Mouse (Mus musculus) ZHBTc4 (cell line): ENCODE measurements around the gene Txnip.
A peak's percentile ranks its signal among the peaks of the same experiment; 100 is the strongest.

ENCODE experiments used
- DNase-seq: peaks from one replicate; pipeline ENCODE4 v3.0.0-alpha.2; 2011; ENCODE audit warnings: low read depth, low spot score

Txnip gene

DNA sequence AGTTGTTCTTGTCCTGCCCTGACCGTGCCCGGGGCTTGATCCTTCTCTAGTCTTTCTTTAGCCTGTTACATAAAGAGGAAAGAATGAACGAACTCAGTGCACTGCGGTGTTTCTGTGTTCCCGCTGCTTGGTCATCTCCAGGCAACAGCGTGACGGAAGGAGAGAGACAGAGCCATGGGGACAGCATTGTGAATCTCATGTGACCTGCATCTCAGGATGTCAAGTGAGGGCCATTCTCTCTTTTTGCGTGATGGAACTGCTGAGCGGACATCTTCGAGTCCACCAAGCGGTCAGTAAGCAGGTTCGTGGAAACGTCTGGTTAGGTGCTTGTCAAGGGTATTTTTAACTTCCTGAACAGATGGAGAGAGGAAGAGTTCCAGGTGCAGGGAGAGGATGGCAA is 11.7 kb downstream of the Txnip start:
- no peak for DNase-seq

- peak; percentile 59 for DNase-seq
Observed at GRCm38 (mm10) chr3:96569966-96570605, 12.3 kb downstream of the Txnip start.

DNA sequence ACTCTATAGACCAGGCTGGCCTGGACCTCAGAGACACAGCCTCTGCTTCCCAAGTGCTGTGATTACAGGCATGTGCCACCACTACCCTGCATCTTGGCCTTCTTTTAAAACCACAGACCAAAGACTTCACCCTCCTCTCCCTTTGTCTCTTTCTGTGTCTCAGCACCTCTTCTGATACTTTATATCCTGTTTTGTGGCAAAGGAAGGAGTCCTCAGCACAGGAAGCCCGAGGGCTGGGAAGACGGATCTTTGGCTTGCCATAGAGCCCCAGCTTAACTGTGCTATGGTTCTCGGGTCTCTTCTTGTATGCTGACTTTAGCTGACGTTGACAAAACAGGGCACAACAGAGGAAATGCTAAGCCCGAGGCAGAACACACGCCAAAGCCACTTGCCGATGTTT is 12.9 kb downstream of the Txnip start:
- no peak for DNase-seq

- peak; percentile 91 for DNase-seq
Observed at GRCm38 (mm10) chr3:96571336-96571735, 13.6 kb downstream of the Txnip start.

DNA sequence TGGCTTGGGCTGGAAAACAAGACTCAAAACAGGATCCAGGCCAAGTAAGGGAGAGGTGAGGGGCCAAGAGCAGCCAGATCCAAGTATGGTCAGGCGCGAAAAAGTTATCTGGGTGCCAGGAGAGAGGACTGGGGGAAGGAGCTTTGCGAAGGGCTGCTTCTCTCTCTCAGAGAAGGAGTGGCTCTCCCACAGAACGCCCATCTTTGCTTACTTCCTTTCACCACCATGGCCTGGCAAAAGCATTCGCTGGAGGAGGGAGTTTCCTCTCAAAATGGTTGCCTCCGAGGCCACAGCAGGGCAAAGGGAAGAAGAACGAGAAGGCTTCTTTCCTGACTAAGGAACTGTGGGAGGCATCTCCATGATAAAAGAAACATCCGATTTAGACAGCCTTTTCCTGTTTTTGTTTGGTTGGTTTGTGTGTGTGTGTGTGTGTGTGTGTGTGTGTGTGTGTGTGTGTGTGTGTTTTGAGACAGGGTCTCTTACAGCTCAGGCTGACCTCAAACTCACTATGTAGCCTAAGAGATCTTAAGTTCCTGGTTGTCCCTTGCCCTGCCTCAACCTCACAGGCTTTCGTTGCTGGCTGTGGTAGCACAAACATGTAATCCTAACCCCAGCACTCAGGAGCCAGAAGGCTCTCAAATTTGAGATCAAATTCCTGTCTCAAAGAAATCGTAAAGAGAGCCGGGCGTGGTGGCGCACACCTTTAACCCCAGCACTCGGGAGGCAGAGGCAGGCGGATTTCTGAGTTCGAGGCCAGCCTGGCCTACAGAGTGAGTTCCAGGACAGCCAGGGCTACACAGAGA is 14.3 kb downstream of the Txnip start:
- DNase-seq = peak; percentile 70

DNA sequence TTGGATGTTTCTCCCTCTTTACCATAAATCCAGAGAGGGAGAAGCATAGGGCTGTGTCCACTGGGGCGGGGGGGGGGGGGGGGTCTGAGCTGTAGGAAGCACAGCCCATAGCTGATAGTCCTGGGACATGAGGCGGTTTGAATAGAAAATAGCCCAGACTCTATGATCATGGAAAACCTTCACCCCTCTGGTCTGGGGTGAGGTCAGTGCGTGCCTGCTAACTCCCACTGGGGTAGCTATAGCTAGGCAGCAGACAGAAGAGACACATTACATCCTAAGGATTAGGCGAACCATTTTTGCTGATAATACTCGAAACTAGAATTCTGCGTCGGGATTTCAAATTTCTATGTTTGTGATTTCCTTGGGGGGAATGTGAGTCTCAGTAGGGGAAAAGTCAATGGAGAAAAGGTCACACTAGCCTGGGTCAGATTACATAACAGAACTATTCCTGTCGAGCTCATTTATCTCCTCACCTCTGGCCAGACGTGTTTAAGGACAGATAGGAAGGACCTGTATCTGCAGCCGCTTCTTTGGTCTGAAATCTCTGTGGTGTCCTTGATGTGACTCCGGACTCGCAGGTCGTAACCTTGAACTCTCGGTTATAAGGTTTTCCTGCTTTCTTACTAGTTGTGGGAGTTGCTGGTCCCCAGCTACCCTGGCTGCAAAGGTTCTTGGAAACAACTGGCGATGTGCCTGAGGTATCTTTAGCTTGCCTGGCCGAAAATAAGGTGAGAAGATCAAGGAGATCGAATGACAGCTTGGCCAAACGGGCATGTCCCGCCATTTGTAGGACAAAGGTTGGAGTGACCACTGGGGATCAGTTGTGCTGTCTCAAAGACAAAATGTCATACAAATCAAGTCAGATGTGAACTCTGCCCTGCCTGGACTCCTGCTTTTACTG is 16.1 kb downstream of the Txnip start:
- DNase-seq = no peak

DNA sequence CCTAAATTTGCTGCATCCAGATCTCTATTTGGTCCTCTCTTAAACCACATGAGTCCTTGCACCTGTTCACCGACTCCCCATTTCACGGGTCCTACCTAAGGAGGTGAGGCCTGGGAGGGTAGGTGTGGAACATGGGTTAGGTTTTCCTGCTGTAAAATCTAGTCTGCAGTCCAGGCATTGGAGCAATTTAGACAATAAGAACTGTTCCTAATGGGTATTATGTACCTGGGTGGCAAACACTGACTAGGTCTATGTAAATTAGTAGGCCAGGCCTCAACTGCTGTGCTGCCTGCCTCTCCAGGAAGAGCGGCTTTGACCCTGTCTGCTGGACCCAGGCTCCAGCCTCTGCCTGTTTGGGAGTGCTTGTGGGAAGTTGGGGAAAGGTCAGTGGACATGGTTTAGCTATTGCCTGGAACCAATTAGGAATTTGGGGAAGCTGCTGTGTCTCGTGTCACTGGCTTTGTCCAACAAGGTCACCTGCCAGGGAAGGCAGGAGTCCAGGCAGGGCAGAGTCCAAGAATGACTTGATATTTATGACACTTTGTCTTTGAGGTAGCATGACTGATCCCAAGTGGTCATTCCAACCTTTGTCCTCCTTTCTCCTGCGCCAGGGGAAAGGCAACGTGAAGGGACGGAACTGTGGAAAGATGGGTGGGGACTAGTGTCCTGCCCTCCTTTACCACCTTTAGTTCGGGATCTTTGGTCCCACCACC is 17.7 kb downstream of the Txnip start:
- no peak for DNase-seq

DNA sequence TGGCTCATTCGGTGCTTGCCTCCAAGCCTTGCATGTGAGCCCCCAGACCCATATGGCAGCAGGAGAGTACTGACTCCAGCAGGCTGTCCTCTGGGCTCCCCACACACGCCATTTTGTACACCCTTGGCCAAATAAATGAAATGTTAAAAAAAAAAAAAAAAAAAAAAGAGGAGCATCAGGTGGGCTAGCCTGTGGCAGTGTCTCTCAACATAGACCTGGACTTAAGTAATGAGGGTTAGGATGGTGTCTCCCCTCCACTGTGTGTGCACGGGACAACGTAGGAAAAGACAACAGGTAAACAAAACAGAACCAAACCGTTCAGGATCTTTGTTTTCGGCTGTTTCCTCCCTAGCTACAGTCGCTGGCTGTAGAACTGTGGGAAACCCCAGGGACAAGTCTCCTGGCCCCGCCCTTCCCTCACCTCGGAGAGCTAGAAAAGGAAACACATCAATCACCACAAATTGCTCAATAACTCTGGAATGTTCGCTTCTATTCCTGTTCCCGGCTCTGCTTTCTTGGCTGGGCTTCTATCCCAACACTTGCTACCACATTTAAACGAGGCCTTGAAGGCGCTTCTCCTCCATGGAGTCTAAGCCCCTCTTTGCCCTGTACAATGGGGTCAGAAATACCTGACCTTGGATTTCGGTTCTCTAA is 18.4 kb downstream of the Txnip start:
- DNase-seq = peak; percentile 83

GRCm38 (mm10) chr3:96576690-96577541 is 19.2 kb downstream of the Txnip start, which contains the start of gene Gm16253:
Gene Gm16253, plus strand, starts transcription at chr3:96576984.
- peak; percentile 99 for DNase-seq

GRCm38 (mm10) chr3:96577566-96577965 is 19.8 kb downstream of the Txnip start:
- peak; percentile 80 for DNase-seq

GRCm38 (mm10) chr3:96578561-96579238 is 20.9 kb downstream of the Txnip start:
- DNase-seq = no peak

GRCm38 (mm10) chr3:96579239-96579750 is 21.5 kb downstream of the Txnip start:
- no peak for DNase-seq

DNA sequence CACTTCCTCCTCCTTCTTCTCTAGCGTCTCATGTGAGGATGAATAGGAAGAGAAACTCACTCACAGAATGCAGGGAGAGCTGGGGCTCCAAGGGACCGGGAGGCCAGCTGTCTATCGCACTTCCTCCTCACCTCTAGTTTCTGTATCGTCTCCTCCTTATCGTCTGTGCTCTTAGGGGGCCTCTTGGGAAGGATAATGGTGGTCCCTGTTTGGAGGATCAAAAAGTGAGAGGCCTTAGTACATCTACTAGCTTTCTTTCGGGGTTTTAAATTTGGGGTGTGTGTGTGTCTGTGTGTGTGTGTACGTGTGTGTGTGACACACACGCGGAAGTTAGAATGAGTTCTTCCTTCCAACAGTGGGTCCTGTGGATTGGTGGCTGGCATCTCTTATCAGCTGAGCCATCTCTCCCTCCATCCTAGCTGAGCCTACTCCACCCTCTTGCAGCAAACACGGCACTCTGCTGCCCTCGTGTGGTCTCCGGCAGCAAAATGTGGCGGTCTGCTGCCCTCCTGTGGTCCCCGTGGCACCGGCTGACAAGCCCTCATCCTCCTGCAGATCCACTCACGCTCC is 22.2 kb downstream of the Txnip start:
- DNase-seq = peak; percentile 95

DNA sequence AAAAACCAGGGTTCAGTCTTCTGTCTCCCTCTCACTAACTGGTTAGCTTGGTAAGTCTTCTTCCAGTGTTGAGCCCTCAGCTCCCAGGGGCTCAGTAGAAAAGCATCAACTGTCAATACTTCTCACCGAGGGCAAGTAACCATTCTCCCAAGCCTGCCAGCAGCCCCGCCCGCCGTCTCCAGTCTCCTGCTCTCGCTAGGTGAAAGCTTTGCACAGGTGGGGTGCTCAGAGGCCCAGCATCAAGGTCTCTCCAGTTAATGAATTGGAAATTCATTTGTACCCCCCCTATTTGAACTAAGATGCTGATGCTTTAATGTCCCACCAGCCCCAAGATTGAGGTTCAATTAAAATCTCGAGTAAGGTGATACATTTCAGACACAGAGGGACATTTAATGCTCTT is 23.4 kb downstream of the Txnip start:
- no peak for DNase-seq

DNA sequence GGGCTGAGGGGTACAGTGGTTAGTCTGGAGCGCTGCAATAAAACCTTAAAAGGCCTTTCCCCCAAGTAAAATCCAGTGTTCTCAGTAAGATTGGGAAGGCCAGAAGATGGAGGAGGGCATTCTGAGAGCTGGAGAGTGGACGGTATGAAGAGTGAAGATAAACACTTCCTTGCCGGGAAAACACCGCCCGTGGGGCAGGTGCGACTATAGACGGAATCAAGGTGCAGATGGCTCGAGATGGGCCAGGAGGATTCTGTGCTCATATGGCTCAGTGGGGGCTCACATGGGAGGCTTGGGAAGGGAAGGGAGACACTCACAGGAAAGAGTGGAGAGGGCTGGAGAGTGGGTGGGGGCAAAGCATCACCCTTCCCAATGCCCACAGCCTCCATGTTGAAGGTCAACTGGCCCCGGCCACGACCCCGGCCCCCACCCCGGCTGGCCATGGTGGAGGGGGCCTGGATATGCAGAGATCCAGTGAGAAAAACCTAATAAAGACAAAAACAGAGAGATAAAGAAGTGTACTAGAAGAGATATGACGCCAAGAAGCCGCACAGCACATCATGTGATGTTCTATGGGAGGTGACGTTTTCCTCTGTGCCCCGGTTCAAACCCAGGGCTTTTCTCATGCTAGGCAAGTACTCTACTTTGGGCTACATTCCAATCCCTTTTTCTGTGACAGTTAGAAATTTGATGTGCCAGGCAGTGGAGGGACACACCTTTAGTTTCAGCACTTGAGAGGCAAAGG is 24.2 kb downstream of the Txnip start:
- no peak for DNase-seq

DNA sequence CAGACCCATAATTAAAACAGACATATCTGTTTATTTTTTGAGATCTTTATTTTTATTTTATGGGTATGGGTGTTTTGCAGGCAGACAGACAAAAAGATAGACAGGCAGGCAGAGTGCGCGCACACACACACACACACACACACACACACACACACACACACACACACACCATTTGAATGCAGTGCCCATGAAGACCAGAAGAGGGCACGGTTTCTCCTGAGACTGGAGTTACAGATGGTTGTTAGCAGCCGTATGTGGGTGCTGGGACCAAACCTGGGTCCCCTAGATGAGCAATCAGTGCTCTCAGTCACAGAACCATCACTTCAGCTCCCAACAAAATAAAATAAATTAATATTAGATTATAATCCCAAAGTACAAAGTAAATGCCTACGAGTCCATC is 25.6 kb downstream of the Txnip start:
- DNase-seq = no peak

- no peak for DNase-seq
Observed at GRCm38 (mm10) chr3:96590657-96591056, 32.9 kb downstream of the Txnip start.

- no peak for DNase-seq
Observed at GRCm38 (mm10) chr3:96593374-96593773, 35.6 kb downstream of the Txnip start.
